Mouse (Mus musculus): Measurements from ENCODE around the gene Gm17190.
"Not testable (repeated sequence)": the region's sequence is repeated elsewhere in the genome, so short reads cannot be mapped to it uniquely, and the experiment has no call there.

The Gm17190 gene

DNA sequence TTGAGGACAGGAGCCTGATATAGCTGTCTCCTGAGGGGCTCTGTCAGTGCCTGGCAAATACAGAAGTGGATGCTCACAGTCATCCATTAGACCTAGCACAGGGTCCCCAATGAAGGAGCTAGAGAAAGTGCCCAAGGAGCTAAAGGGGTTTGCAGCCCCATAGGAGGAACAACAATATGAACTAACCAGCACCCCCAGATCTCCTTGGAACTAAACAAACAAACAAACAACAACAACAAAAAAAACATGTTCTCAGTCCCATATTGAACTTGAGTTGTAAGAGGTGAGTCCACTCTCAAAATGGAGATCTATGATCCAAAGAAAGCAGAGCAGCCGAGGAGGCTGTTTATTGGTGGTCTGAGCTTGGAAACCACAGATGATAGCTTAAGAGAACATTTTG, at the start of gene Gm17190:
Gene Gm17190 (plus strand): TSS at position 301 of the 400 bp plus-strand sequence.
- not testable (repeated sequence) for H3K27me3 ChIP-seq (ENCODE audit: control insufficient read depth, insufficient read depth, low read length, poor library complexity, severe bottlenecking); H3K36me3 ChIP-seq (ENCODE audit: control insufficient read depth, insufficient read depth, low read length, poor library complexity, severe bottlenecking); DNase-seq (ENCODE audit: low read depth, low spot score)

- Histone ChIP-seq H3K36me3 (ENCODE audit: control insufficient read depth, insufficient read depth, low read length, poor library complexity, severe bottlenecking) (no peaks in the 10 kb centered on the region), H3K27me3 (ENCODE audit: control insufficient read depth, insufficient read depth, low read length, poor library complexity, severe bottlenecking) (no peaks in the 10 kb centered on the region)
- no peak for DNase-seq (ENCODE audit: low read depth, low spot score)
These were observed 42.3 kb upstream of the Gm17190 start for GRCm38 (mm10) chr13:96039536-96039935.

- Histone ChIP-seq H3K36me3 (ENCODE audit: control insufficient read depth, insufficient read depth, low read length, poor library complexity, severe bottlenecking) (no peaks in the 10 kb centered on the region), H3K27me3 (ENCODE audit: control insufficient read depth, insufficient read depth, low read length, poor library complexity, severe bottlenecking) (no peaks in the 10 kb centered on the region)
- DNase-seq (ENCODE audit: low read depth, low spot score): no peak
These were observed 41.4 kb upstream of the Gm17190 start for GRCm38 (mm10) chr13:96040275-96041042.

DNA sequence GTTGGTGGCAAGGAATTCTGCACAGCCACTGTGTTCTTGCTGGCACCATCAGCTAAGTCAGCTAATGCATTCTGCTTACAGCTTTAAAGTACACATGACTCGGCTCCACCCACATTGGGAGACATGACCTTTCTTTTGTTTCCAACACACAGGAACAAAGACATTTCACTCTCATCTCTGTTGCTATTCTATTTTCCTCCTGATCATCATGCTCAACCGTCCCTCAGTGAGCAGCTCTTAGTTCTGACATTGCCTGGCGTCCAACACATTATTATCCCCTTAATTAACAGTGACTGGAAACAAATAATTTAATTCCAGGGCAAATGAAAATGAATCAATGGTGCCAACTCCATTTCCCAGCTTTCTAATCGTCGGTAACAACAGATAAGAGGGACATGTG, 36.5 kb upstream of the Gm17190 start:
- Histone ChIP-seq H3K36me3 (ENCODE audit: control insufficient read depth, insufficient read depth, low read length, poor library complexity, severe bottlenecking) (no peaks in the 10 kb centered on the region), H3K27me3 (ENCODE audit: control insufficient read depth, insufficient read depth, low read length, poor library complexity, severe bottlenecking) (no peaks in the 10 kb centered on the region; the same call in 1 of the 2 replicates)
- DNase-seq (ENCODE audit: low read depth, low spot score): no peak

DNA sequence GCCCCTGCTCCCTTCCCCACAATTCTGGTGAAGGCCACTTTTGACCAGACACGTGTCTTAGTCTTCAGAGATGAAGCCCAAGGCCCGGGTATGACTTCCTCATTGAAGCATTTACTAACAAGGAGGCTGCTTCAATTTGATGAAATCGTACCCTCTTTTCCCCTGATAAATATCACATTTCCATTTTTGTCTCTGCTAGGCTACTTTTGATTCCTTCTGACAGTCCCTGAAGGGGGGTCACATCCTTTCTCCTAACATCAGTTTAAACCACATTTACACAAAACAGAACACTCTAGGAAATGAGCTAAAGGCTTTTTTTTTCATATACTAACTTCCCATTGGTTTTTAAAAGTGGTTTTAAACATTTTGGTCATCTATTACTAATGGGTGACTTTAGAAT, 29.1 kb upstream of the Gm17190 start:
- H3K27me3 ChIP-seq (ENCODE audit: control insufficient read depth, insufficient read depth, low read length, poor library complexity, severe bottlenecking): no peaks in the 10 kb centered on the region; the same call in 1 of the 2 replicates
- no peak for DNase-seq (ENCODE audit: low read depth, low spot score)
- no peaks in the 10 kb centered on the region for H3K36me3 ChIP-seq (ENCODE audit: control insufficient read depth, insufficient read depth, low read length, poor library complexity, severe bottlenecking)

DNA sequence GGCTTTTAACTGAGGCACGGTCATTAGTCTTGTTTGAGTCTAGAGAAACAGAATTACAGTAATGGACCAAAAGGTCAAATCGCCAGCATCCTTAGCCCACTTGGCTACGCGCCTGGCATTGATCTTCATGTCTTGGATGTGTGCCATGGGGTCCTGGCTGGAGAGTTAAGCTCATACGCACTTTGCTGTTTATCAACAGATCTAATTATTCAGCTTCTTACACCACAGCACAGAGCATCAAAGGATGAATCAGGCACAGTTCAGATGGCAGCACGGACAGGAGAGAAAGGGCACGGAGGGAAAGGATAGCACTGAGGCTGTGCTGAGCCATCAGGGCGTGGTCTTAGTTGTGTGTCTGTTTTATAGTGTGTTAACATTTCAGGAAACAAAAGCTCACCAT, 8.3 kb upstream of the Gm17190 start:
- DNase-seq (ENCODE audit: low read depth, low spot score): no peak

DNA sequence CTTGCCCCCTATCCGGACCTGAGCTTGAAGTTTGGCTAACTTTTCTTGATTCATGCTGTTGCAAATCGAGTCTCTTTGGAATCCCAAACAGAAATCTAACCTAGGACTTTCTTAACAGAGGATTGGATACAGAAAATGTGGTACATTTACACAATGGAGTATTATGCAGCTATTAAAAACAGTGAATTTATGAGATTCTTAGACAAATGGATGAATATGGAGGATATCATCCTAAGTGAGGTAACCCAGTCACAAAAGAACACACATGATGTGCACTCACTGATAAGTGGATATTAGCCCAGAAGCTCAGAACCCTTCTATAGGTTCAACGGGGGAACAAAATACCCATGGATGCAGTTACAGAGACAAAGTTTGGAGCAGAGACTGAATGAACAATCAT, 578 bp upstream of the Gm17190 start, which contains the start of gene Gm20075:
Gene Gm20075 (minus strand): TSS at position 101 of the 400 bp plus-strand sequence.
- DNase-seq (ENCODE audit: low read depth, low spot score); H3K27me3 ChIP-seq (ENCODE audit: control insufficient read depth, insufficient read depth, low read length, poor library complexity, severe bottlenecking); H3K36me3 ChIP-seq (ENCODE audit: control insufficient read depth, insufficient read depth, low read length, poor library complexity, severe bottlenecking): not testable (repeated sequence)

More for the DNA sequence above, 8.3 kb upstream of the Gm17190 start:
- Histone ChIP-seq H3K27me3 (ENCODE audit: control insufficient read depth, insufficient read depth, low read length, poor library complexity, severe bottlenecking) (no peaks in the 10 kb centered on the region), H3K36me3 (ENCODE audit: control insufficient read depth, insufficient read depth, low read length, poor library complexity, severe bottlenecking) (no peaks in the 10 kb centered on the region)

- Histone ChIP-seq H3K36me3 (ENCODE audit: control insufficient read depth, insufficient read depth, low read length, poor library complexity, severe bottlenecking) (no peaks in the 10 kb centered on the region), H3K27me3 (ENCODE audit: control insufficient read depth, insufficient read depth, low read length, poor library complexity, severe bottlenecking) (no peaks in the 10 kb centered on the region)
- no peak for DNase-seq (ENCODE audit: low read depth, low spot score)
These were observed 3.9 kb downstream of the Gm17190 start for GRCm38 (mm10) chr13:96085581-96086302.

DNA sequence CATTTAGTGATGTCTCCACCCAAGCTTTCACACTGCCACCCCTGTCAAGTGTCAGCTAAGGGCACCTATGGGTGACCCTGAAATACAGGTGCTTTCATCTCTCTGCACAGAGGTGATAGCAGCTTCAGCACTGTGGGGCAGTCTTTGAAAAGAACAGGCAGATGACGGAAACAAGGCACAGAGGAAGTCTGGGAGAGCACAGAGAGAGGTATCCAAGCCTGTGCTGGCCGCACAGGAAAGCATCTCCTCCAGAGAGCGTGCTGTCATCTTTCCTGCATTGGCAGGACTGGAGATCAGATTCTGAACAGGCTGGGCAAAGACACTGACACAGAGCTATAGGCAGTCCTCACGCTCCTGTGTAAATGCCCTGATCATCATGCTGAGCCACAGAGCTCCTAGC, 9.1 kb downstream of the Gm17190 start:
- no peaks in the 10 kb centered on the region for H3K27me3 ChIP-seq (ENCODE audit: control insufficient read depth, insufficient read depth, low read length, poor library complexity, severe bottlenecking)
- DNase-seq (ENCODE audit: low read depth, low spot score): no peak
- H3K36me3 ChIP-seq (ENCODE audit: control insufficient read depth, insufficient read depth, low read length, poor library complexity, severe bottlenecking): no peaks in the 10 kb centered on the region

DNA sequence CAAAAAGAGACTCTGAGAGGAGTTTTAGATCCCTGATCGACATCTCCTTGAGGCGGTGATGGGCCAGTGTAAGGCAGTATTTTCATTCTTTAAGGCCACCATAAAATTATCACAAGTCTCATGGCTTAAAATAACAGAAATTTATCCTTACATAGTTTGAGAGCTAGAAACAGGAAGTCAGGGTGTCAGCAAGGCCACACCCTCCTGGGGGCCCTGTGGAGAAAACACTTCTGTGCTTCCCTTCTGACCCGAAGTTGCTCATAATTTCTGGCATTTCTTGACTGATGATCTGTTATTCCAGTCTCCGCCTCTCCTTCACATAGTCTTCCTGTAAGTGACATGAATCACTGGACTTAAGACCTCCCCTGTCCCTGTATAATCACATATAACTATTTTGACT, 24.5 kb downstream of the Gm17190 start:
- Histone ChIP-seq H3K36me3 (ENCODE audit: control insufficient read depth, insufficient read depth, low read length, poor library complexity, severe bottlenecking) (no peaks in the 10 kb centered on the region), H3K27me3 (ENCODE audit: control insufficient read depth, insufficient read depth, low read length, poor library complexity, severe bottlenecking) (no peaks in the 10 kb centered on the region)
- no peak for DNase-seq (ENCODE audit: low read depth, low spot score)

DNA sequence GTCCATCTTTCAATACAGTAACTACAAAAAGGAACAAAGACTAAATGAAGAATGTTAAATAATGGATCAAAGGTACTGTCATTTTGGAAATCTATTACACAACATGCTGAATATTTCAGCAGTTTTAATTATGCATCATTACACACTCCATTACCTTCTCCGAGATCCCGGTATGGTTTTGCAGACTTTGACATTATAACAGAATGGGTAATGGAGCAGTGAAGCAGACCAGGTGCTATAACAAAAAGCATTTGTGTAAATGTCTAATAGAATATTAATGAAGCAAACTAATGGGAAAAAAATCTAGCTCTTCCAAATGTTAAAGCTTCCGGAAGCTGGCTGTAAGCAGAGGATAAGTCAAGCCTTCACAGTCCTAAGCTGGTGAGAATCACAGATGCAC, 28.9 kb downstream of the Gm17190 start:
- DNase-seq (ENCODE audit: low read depth, low spot score): no peak
- H3K27me3 ChIP-seq (ENCODE audit: control insufficient read depth, insufficient read depth, low read length, poor library complexity, severe bottlenecking): no peaks in the 10 kb centered on the region
- no peaks in the 10 kb centered on the region for H3K36me3 ChIP-seq (ENCODE audit: control insufficient read depth, insufficient read depth, low read length, poor library complexity, severe bottlenecking)

DNA sequence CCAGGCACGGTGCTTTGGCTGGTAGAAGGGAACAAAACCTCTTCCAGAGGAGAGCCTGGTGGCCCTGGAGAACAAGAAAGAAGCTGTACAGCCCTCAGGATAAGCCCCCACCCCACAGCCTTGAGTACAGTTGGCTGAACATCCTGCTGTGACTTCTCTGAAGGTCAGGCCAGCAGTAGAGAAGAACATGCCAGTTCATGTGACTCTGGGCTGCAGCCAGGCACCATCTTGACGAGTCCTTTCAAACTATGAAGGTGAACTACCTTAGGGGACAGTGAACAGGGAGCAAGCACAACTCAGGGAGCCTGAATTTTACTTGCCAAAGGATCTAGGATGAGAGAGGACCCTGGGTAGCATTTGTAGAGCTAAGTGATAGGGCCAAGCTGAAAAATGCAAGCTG, 30.9 kb downstream of the Gm17190 start:
- DNase-seq (ENCODE audit: low read depth, low spot score): no peak
- no peaks in the 10 kb centered on the region for H3K27me3 ChIP-seq (ENCODE audit: control insufficient read depth, insufficient read depth, low read length, poor library complexity, severe bottlenecking)

GRCm38 (mm10) chr13:96125011-96125410, 43.2 kb downstream of the Gm17190 start:
- DNase-seq (ENCODE audit: low read depth, low spot score): no peak
- Histone ChIP-seq H3K36me3 (ENCODE audit: control insufficient read depth, insufficient read depth, low read length, poor library complexity, severe bottlenecking) (no peaks in the 10 kb centered on the region), H3K27me3 (ENCODE audit: control insufficient read depth, insufficient read depth, low read length, poor library complexity, severe bottlenecking) (no peaks in the 10 kb centered on the region)

More for the DNA sequence above, 30.9 kb downstream of the Gm17190 start:
- no peaks in the 10 kb centered on the region for H3K36me3 ChIP-seq (ENCODE audit: control insufficient read depth, insufficient read depth, low read length, poor library complexity, severe bottlenecking)

DNA sequence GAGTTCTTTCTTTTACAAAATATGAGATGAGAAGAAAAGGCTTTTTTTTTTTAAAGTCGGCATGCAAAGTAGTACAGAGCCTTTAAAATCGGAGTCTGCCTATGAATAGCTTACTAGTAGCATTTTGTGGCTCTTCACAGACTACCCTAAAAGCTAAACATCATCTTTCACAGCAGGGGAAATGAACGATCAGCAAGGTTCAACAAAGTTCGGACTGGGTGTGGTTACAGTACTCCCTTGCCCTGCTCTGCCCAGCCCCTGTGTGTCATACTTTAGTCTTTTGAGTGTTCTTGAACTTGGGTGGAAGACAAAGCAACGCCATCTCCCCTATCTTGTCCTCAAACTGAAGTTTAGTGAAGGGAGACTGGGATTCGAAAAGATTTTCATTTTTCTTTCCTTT, 44.8 kb downstream of the Gm17190 start:
- Histone ChIP-seq H3K27me3 (ENCODE audit: control insufficient read depth, insufficient read depth, low read length, poor library complexity, severe bottlenecking) (no peaks in the 10 kb centered on the region), H3K36me3 (ENCODE audit: control insufficient read depth, insufficient read depth, low read length, poor library complexity, severe bottlenecking) (no peaks in the 10 kb centered on the region)
- no peak for DNase-seq (ENCODE audit: low read depth, low spot score)

DNA sequence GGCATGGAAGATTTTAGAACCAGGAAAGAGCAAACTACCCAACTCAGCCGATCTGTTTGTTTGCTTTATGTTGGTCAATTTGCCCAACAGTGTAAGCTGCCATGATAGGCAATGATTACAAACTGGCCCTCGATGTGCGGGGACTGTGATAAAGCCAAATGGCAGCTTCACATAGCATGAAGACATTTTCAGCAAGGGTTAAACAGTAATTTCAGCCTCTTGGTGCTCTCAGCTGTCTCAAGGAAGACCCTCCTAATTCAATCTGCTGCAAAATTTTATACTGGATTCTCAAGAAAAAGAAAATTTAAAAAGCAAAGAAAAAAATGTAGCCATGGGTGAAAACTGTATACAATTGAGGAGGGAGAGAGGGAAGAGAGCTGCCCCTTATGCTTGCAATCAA, 47.2 kb downstream of the Gm17190 start:
- no peak for DNase-seq (ENCODE audit: low read depth, low spot score)

More for the DNA sequence above, 47.2 kb downstream of the Gm17190 start:
- Histone ChIP-seq H3K36me3 (ENCODE audit: control insufficient read depth, insufficient read depth, low read length, poor library complexity, severe bottlenecking) (no peaks in the 10 kb centered on the region), H3K27me3 (ENCODE audit: control insufficient read depth, insufficient read depth, low read length, poor library complexity, severe bottlenecking) (no peaks in the 10 kb centered on the region; the same call in none of the 2 replicates)

All from splenic B cell, adult 2 months (primary cell).